Mouse (Mus musculus) intestine, postnatal 0 days (tissue): Measurements from ENCODE around the gene Klra5. TPM values are rescaled to one million over a fixed set of nuclear protein-coding genes. Genes with fewer than 3 reads are reported as not detected.
"Not testable (repeated sequence)": the region's sequence is repeated elsewhere in the genome, so short reads cannot be mapped to it uniquely, and the experiment has no call there.

ENCODE experiments used
- ATAC-seq: fragments of 200-750 bp; cut with Nextera tagmentation; 2 replicates; pipeline ENCODE4 v1.8.0; 2017; ENCODE audit warnings: mild to moderate bottlenecking, moderate TSS enrichment, moderate library complexity
- H3K27ac ChIP-seq: fragments of 300-500 bp; sonication (generic); 2 replicates; pipeline ENCODE4 v1.5.1; 2014; ENCODE audit warnings: mild to moderate bottlenecking, low read depth, low read length, moderate library complexity
- H3K27me3 ChIP-seq: fragments of 300-500 bp; sonication (generic); replicated peaks from 2 replicates; pipeline ENCODE4 v1.6.1; 2014; ENCODE audit warnings: low read length, mixed read lengths; ENCODE audit not compliant: control insufficient read depth, insufficient read depth
- H3K36me3 ChIP-seq: fragments of 300-500 bp; sonication (generic); 2 replicates; pipeline ENCODE4 v1.6.1; 2014; ENCODE audit warnings: mild to moderate bottlenecking, moderate library complexity; ENCODE audit not compliant: control insufficient read depth, insufficient read depth
- H3K4me1 ChIP-seq: fragments of 300-500 bp; sonication (generic); replicated peaks from 2 replicates; pipeline ENCODE4 v1.6.1; 2014; ENCODE audit warnings: antibody characterized with exemption, low read length, mixed read lengths; ENCODE audit not compliant: control insufficient read depth, insufficient read depth
- H3K4me2 ChIP-seq: fragments of 300-500 bp; sonication (generic); replicated peaks from 2 replicates; pipeline ENCODE4 v1.6.1; 2014; ENCODE audit warnings: low read depth, mild to moderate bottlenecking, moderate library complexity
- H3K4me3 ChIP-seq: fragments of 300-500 bp; sonication (generic); 2 replicates; pipeline ENCODE4 v1.5.1; 2014; ENCODE audit warnings: low read depth, low read length
- H3K9ac ChIP-seq: fragments of 300-500 bp; sonication (generic); 2 replicates; pipeline ENCODE4 v1.6.1; 2014; ENCODE audit warnings: mild to moderate bottlenecking, low read depth, low read length
- H3K9me3 ChIP-seq: fragments of 300-500 bp; sonication (generic); 2 replicates; pipeline ENCODE4 v1.6.1; 2016; ENCODE audit warnings: mixed run types; ENCODE audit not compliant: control insufficient read depth
- CTCF ChIP-seq: sonication (generic); IDR thresholded peaks from 2 replicates; pipeline ENCODE4 v1.5.1; 2016; ENCODE audit warnings: low read depth, mild to moderate bottlenecking, control low read depth, antibody characterized with exemption, moderate library complexity
- WGBS: fragments of 180-500 bp; shearing (Covaris S2); extraction: QIAGEN DNeasy Blood & Tissue Kit; methylation state at CpG from one replicate; pipeline ENCODE4 v1.1.7; 2014; 5-methylcytosine and 5-hydroxymethylcytosine counted together
- polyA plus RNA-seq: library from polyadenylated mRNA; unstranded; fragments of >200 nt; fragmentation: Nextera tagmentation; extraction: Ambion mirVana; gene quantifications from 2 replicates; pipeline ENCODE4 v1.2.1, GENCODE M21; 2015

Klra5 gene
- polyA plus RNA-seq, result 0.48 TPM in 1 of 2 replicates, not detected in the other

DNA sequence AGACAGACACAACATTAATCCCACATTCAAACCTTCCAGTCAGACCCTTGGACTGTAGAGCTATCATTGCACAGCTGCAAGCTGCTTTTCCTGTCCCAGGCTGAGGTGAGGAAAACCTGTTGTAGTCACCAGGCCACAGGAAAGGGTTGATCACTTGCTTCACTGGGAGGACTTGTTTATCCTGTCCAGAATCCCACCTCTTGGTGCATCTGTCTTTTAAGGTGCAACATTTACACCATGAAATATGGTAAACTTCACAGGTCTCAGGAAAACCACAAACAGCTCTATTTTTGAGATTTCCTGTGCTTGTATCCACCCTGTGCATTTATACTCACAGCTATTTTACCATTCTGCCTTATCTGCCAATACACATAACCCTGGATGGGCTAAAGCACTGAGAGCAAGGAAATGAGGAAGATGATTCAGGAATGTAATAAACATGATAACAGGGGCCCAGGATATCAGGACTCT lies at the start of gene Klra5:
Gene Klra5, minus strand, starts transcription at position 175 of the 471 bp plus-strand sequence.
- not testable (repeated sequence) for H3K4me2 ChIP-seq, H3K9ac ChIP-seq, H3K27me3 ChIP-seq, H3K4me1 ChIP-seq, H3K27ac ChIP-seq, H3K4me3 ChIP-seq, H3K36me3 ChIP-seq, H3K9me3 ChIP-seq, ATAC-seq

DNA sequence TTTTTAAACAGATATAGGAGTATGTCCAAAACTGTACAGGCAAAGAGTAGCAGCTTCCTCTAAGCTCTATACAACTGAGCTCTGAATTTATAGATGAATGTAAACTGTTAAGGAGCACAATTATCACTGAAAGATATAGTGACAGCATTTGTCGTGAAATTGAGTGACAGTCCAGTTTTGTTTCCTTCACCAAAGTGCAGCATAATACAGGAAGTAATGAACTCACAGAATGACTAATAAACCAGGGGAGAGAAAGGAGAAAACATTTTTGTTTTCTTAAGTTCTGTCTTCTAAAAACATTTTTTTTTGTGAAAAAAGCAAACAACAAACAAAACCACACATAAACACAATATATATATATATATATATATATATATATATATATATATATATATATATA lies 454 bp downstream of the Klra5 start:
- no peak for TF ChIP-seq CTCF
- H3K4me1 ChIP-seq, result no peaks in the 10 kb centered on the region
- no peak overlapping the region for H3K4me3 ChIP-seq
- ATAC-seq, result no peak
- no peaks in the 10 kb centered on the region for H3K36me3 ChIP-seq
- 80% methylated on average over 1 of the region's 1 CpGs for WGBS
- no peak overlapping the region for H3K4me2 ChIP-seq
- no peak overlapping the region for H3K27ac ChIP-seq
- H3K9me3 ChIP-seq, result 0 out of 2 replicates have a peak, but pooled peaks cover 6% of the 10 kb centered on the region
- H3K27me3 ChIP-seq, result no peaks in the 10 kb centered on the region
- H3K9ac ChIP-seq, result no peak overlapping the region

DNA sequence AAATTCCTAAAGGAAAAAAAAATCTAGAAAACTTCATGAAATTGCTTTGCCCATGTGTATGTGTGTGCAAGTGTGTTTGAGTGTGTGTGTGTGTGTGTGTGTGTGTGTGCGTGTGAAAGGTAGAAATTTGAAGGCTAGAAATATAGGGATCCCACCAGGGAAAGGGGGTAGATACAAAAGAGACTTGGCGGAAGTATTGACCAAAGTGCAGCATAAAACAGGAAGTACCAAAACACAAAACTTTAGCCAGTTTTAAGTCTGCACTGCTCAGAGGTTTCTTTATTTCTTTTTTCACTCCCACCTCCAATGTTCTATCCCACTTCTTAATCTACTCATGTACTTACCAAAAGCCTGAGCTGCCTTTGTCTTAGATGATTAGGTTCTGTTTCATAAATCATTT lies 34.9 kb downstream of the Klra5 start:
- Histone ChIP-seq H3K27me3 (no peaks in the 10 kb centered on the region), H3K4me2 (no peak overlapping the region), H3K9me3 (no peaks in the 10 kb centered on the region), H3K27ac (no peak overlapping the region), H3K4me1 (no peaks in the 10 kb centered on the region), H3K4me3 (no peak overlapping the region), H3K36me3 (no peaks in the 10 kb centered on the region), H3K9ac (no peak overlapping the region)
- TF ChIP-seq CTCF, result no peak
- 79% methylated on average over 2 of the region's 2 CpGs for WGBS
- no peak for ATAC-seq

DNA sequence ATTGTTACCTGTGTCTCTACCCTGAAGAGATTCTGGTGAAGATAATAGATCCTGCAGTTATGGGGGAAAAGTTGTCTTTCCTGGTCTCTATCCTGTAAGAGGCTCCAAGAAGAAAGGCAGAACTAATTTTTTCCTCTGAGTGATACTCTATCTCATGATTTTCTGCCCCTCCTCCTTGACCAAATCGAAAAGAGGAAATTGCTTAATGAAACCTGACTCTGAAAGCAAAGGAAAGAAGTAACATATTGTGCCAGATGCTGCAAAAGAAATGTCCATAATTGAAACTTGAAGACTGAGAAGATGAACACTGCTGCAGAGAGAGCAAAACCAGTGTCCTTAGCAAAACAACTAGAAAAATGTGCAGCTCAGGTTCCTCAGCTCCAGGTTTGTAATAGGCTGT lies 40.9 kb downstream of the Klra5 start, which contains the start of gene Klra17:
Gene Klra17, minus strand, starts transcription at position 124 of the 400 bp plus-strand sequence.
- Histone ChIP-seq H3K4me3 (no peak within 1 kb of the TSS), H3K9me3 (no peaks in the 10 kb centered on the region), H3K4me2 (no peak within 1 kb of the TSS), H3K27me3 (no peaks in the 10 kb centered on the region), H3K27ac (no peak within 1 kb of the TSS), H3K36me3 (no peaks in the 10 kb centered on the region), H3K9ac (no peak within 1 kb of the TSS), H3K4me1 (no peaks in the 10 kb centered on the region)
- no peak for TF ChIP-seq CTCF
- ATAC-seq, result no peak
- 40% methylated on average over 1 of the region's 1 CpGs for WGBS

DNA sequence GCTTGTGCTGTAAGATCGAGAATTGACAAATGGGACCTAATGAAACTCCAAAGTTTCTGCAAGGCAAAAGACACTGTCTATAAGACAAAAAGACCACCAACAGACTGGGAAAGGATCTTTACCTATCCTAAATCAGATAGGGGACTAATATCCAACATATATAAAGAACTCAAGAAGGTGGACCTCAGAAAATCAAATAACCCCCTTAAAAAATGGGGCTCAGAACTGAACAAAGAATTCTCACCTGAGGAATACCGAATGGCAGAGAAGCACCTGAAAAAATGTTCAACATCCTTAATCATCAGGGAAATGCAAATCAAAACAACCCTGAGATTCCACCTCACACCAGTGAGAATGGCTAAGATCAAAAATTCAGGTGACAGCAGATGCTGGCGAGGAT lies 55.1 kb downstream of the Klra5 start, which contains the start of gene Gm17631:
Gene Gm17631, plus strand, starts transcription at position 301 of the 400 bp plus-strand sequence.
- not testable (repeated sequence) for H3K4me2 ChIP-seq, H3K27me3 ChIP-seq, H3K27ac ChIP-seq, H3K36me3 ChIP-seq, H3K9ac ChIP-seq, ATAC-seq, H3K9me3 ChIP-seq, H3K4me3 ChIP-seq, H3K4me1 ChIP-seq
- WGBS, result no CpG with 5 or more reads among the region's 3 CpGs

Other genes starting within 250 kb of the Klra5 start
- gene Klrc1, start 238.7 kb downstream of the Klra5 start, polyA plus RNA-seq, result 0.09 and 0.29 TPM in 2 replicates
- gene Klri1, start 200.5 kb downstream of the Klra5 start, polyA plus RNA-seq, result not detected in 2 replicates
- 0.04 and 0.05 TPM in 2 replicates for gene Klri2, start 177.2 kb downstream of the Klra5 start, polyA plus RNA-seq
- not detected in 2 replicates for gene Gm156, start 133.4 kb downstream of the Klra5 start, polyA plus RNA-seq
- not detected in 2 replicates for gene Gm17631, start 55.0 kb downstream of the Klra5 start, polyA plus RNA-seq
- gene Klra17, start 41.0 kb downstream of the Klra5 start, polyA plus RNA-seq, result not detected in 2 replicates
- not detected in 2 replicates for gene Klra6, start 109.3 kb upstream of the Klra5 start, polyA plus RNA-seq
- gene Klra4, start 149.6 kb upstream of the Klra5 start, polyA plus RNA-seq, result not detected in 2 replicates
- gene Klra8, start 212.2 kb upstream of the Klra5 start, polyA plus RNA-seq, result not detected in 2 replicates